Mouse (Mus musculus) limb, embryonic 14.5 days (tissue): Measurements from ENCODE around the gene Irf4. TPM values are rescaled to one million over a fixed set of nuclear protein-coding genes. Genes with fewer than 3 reads are reported as not detected.

Experiments
- ATAC-seq: fragments of 200-750 bp; cut with Nextera tagmentation; 2 replicates; pipeline ENCODE4 v1.8.0; 2017; ENCODE audit warnings: low read depth, moderate number of reproducible peaks, moderate TSS enrichment; ENCODE audit not compliant: low FRiP score
- DNase-seq: peaks from one replicate; pipeline ENCODE4 v3.0.0-alpha.2; 2015; ENCODE audit warnings: low spot score
- H3K27ac ChIP-seq: fragments of 300-500 bp; sonication (generic); replicated peaks from 2 replicates; pipeline ENCODE4 v1.5.1; 2014; ENCODE audit warnings: low read depth, mild to moderate bottlenecking, low read length, moderate library complexity, mixed read lengths
- H3K27me3 ChIP-seq: fragments of 300-500 bp; sonication (generic); 2 replicates; pipeline ENCODE4 v1.6.1; 2014; ENCODE audit warnings: low read length, mixed read lengths; ENCODE audit not compliant: control insufficient read depth, insufficient read depth
- H3K36me3 ChIP-seq: fragments of 300-500 bp; sonication (generic); 2 replicates; pipeline ENCODE4 v1.6.1; 2014; ENCODE audit warnings: mild to moderate bottlenecking, low read length, moderate library complexity, mixed read lengths; ENCODE audit not compliant: control insufficient read depth, insufficient read depth
- H3K4me1 ChIP-seq: fragments of 300-500 bp; sonication (generic); 2 replicates; pipeline ENCODE4 v1.6.1; 2014; ENCODE audit warnings: antibody characterized with exemption, low read length, mixed read lengths; ENCODE audit not compliant: control insufficient read depth, insufficient read depth
- H3K4me2 ChIP-seq: fragments of 300-500 bp; sonication (generic); replicated peaks from 2 replicates; pipeline ENCODE4 v1.6.1; 2014; ENCODE audit warnings: low read depth, mild to moderate bottlenecking, low read length, moderate library complexity; ENCODE audit not compliant: severe bottlenecking
- H3K4me3 ChIP-seq: fragments of 300-500 bp; sonication (generic); replicated peaks from 2 replicates; pipeline ENCODE4 v1.5.1; 2014; ENCODE audit warnings: low read length
- H3K9ac ChIP-seq: fragments of 300-500 bp; sonication (generic); 2 replicates; pipeline ENCODE4 v1.6.1; 2014; ENCODE audit warnings: mild to moderate bottlenecking, low read depth, low read length, moderate library complexity; ENCODE audit not compliant: severe bottlenecking
- H3K9me3 ChIP-seq: fragments of 300-500 bp; sonication (generic); 2 replicates; pipeline ENCODE4 v1.6.1; 2016; ENCODE audit warnings: low read length; ENCODE audit not compliant: control insufficient read depth
- POLR2A ChIP-seq: fragments of 200-500 bp; IDR thresholded peaks from 2 replicates; pipeline ENCODE4 v1.8.0; 2012; ENCODE audit warnings: inconsistent platforms, mild to moderate bottlenecking, moderate library complexity, borderline replicate concordance; ENCODE audit not compliant: insufficient read depth, insufficient read length; ENCODE audit errors: extremely low read depth
- WGBS: fragments of 180-500 bp; shearing (Covaris S2); extraction: QIAGEN DNeasy Blood & Tissue Kit; methylation state at CpG from one replicate; pipeline ENCODE4 v1.1.7; 2014; 5-methylcytosine and 5-hydroxymethylcytosine counted together
- polyA plus RNA-seq, 2 experiments: library from polyadenylated mRNA; depleted of rRNA in 1 of 2; stranded (reverse) in 1 of 2; unstranded in 1 of 2; fragments of >200 nt; fragmentation: Nextera tagmentation in 1 of 2; extraction: Ambion mirVana in 1 of 2; gene quantifications; 2 replicates each; pipeline versions ENCODE4 v1.2.1 to v1.2.3; 2012 to 2014

Gene Irf4
- polyA plus RNA-seq, 2 experiments = 0.29 to 0.34 TPM

DNA sequence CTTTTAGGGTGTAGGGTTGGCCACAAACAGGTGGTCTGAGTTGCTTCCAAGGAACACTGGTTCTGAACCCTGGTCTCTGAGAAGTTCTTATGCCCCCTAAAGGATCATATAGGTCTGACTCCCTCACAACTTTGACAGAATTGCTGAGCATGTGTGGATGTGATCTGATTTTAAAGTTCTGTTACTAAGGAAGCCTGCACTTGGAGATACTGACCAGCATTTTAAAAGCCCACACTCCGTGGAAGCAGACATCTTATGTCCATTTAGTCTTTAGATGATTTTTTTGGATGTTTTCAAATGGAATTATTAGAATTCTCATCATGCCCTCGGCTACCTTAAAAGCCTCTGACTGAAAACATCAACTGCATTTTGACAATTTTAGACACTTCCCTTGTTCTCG lies 6.6 kb downstream of the Irf4 start:
- Histone ChIP-seq H3K36me3 (no peaks in the 10 kb centered on the region), H3K9ac (no peak overlapping the region), H3K27ac (no peak overlapping the region), H3K4me1 (no peaks in the 10 kb centered on the region), H3K4me2 (no peak overlapping the region), H3K9me3 (no peaks in the 10 kb centered on the region), H3K27me3 (peaks cover 19% of the 10 kb centered on the region), H3K4me3 (no peak overlapping the region)
- WGBS = 78% methylated on average over 3 of the region's 3 CpGs
- no peak for ATAC-seq
- TF ChIP-seq POLR2A = no peak
- DNase-seq = no peak

DNA sequence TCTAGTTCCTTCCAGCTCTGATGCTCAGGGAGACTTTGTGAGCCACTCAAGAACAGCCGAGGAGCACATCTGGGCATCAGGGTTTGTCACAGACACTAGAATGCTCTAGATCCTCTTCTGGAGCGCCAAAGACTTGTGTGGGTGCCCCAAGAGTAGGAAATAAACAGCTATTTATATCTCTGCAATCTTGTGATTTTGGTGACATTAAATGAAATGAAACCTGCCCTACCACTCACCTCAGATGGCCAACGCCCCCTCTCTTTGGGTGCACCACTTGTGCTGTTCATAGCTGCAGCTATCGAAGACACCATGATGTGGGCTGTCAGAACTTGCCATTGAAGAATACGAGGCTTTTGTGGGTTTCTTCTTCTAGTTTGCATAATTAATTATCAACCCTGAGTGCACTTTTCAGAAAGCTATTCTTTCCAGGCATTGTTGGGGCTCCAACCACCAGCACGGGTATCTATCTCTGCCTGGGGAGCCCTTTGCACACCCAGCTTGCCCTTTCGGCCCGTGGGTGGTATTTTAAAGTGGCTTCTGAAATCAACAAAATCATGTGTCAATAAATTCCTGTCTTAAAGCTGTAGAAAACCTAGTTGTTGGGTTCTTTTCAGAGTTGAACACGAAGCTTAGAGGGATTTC lies 7.1 kb downstream of the Irf4 start:
- H3K9me3 ChIP-seq = no peaks in the 10 kb centered on the region
- H3K4me3 ChIP-seq = no peak overlapping the region
- DNase-seq = no peak
- ATAC-seq = no peak
- no peaks in the 10 kb centered on the region for H3K4me1 ChIP-seq
- peaks cover 15% of the 10 kb centered on the region for H3K27me3 ChIP-seq
- H3K36me3 ChIP-seq = no peaks in the 10 kb centered on the region
- no peak overlapping the region for H3K4me2 ChIP-seq
- H3K27ac ChIP-seq = no peak overlapping the region
- no peak for TF ChIP-seq POLR2A
- no peak overlapping the region for H3K9ac ChIP-seq
- 81% methylated on average over 9 of the region's 9 CpGs for WGBS

DNA sequence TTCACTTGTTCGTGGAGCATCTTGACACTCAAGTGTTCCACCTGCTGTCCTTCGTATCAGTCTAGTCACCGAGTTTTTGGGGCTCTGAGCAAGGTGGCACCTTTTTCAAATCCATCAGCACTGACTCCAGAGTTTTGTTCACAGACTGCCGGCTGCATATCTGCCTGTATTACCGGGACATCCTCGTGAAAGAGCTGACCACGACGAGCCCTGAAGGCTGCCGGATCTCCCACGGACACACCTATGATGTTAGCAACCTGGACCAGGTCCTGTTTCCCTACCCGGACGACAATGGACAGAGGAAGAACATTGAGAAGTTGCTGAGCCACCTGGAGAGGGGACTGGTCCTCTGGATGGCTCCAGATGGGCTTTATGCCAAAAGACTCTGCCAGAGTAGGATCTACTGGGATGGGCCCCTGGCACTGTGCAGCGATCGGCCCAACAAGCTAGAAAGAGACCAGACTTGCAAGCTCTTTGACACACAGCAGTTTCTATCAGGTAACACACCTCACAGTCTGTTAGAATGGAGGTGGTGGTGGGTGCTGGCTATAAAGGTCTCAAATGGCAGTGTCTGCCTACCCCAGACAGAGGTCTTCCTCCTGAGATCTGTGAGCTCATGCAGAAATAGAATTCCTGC lies 8.4 kb downstream of the Irf4 start:
- DNase-seq (no peak), ATAC-seq (no peak)
- H3K9ac ChIP-seq = no peak overlapping the region
- 87% methylated on average over 14 of the region's 14 CpGs for WGBS
- H3K27ac ChIP-seq = no peak overlapping the region
- no peak for TF ChIP-seq POLR2A
- no peaks in the 10 kb centered on the region for H3K9me3 ChIP-seq
- no peaks in the 10 kb centered on the region for H3K4me1 ChIP-seq
- no peak overlapping the region for H3K4me2 ChIP-seq
- H3K36me3 ChIP-seq = no peaks in the 10 kb centered on the region
- H3K4me3 ChIP-seq = no peak overlapping the region
- peaks cover 4% of the 10 kb centered on the region; the same call in 1 of the 2 replicates for H3K27me3 ChIP-seq

GRCm38 (mm10) chr13:30758789-30759381 lies 9.9 kb downstream of the Irf4 start:
- Histone ChIP-seq H3K4me2 (no peak overlapping the region), H3K9ac (no peak overlapping the region), H3K4me1 (no peaks in the 10 kb centered on the region), H3K9me3 (no peaks in the 10 kb centered on the region), H3K36me3 (no peaks in the 10 kb centered on the region), H3K27ac (no peak overlapping the region), H3K27me3 (no peaks in the 10 kb centered on the region), H3K4me3 (no peak overlapping the region)
- ATAC-seq (no peak), DNase-seq (no peak)
- no peak for TF ChIP-seq POLR2A
- WGBS = 81% methylated on average over 11 of the region's 11 CpGs

GRCm38 (mm10) chr13:30760374-30761090 lies 11.5 kb downstream of the Irf4 start:
- Histone ChIP-seq H3K27me3 (no peaks in the 10 kb centered on the region), H3K36me3 (no peaks in the 10 kb centered on the region), H3K9me3 (no peaks in the 10 kb centered on the region), H3K4me2 (no peak overlapping the region), H3K4me1 (no peaks in the 10 kb centered on the region), H3K9ac (no peak overlapping the region), H3K4me3 (no peak overlapping the region), H3K27ac (no peak overlapping the region)
- no peak for TF ChIP-seq POLR2A
- 71% methylated on average over 3 of the region's 3 CpGs for WGBS
- ATAC-seq (no peak), DNase-seq (no peak)
